Mouse (Mus musculus) heart, embryonic 14.5 days (tissue): ENCODE results near the gene Itih5. TPM values are rescaled to one million over a fixed set of nuclear protein-coding genes. Genes with fewer than 3 reads are reported as not detected.
A peak's percentile ranks its signal among the peaks of the same experiment; 100 is the strongest.

ENCODE experiments used
- ATAC-seq: fragments of 200-750 bp; cut with Nextera tagmentation; 2 replicates; pipeline ENCODE4 v1.8.0; 2017; ENCODE audit warnings: low read depth, moderate TSS enrichment; ENCODE audit not compliant: insufficient number of reproducible peaks, insufficient read depth, low FRiP score
- H3K27ac ChIP-seq, 2 experiments: fragments of 200-500 bp in 1 of 2; fragments of 300-500 bp in 1 of 2; sonication (generic) in 1 of 2; replicated peaks in 1 of 2; 2 replicates each; pipeline ENCODE4 v1.5.1; 2012 to 2014; ENCODE audit warnings: low read depth in 2 of 2, low read length in 2 of 2, control low read depth in 1 of 2, mild to moderate bottlenecking in 1 of 2, mixed read lengths in 1 of 2; ENCODE audit not compliant: control insufficient read depth in 1 of 2, insufficient read depth in 1 of 2
- H3K27me3 ChIP-seq: fragments of 300-500 bp; sonication (generic); 2 replicates; pipeline ENCODE4 v1.6.1; 2014; ENCODE audit warnings: mild to moderate bottlenecking, low read length, control low read depth; ENCODE audit not compliant: control insufficient read depth, insufficient read depth
- H3K36me3 ChIP-seq: fragments of 300-500 bp; sonication (generic); 2 replicates; pipeline ENCODE4 v1.6.1; 2014; ENCODE audit warnings: mild to moderate bottlenecking, control low read depth, low read length, mixed read lengths; ENCODE audit not compliant: control insufficient read depth, insufficient read depth
- H3K4me1 ChIP-seq, 2 experiments: fragments of 200-500 bp in 1 of 2; fragments of 300-500 bp in 1 of 2; sonication (generic) in 1 of 2; 2 replicates each; pipeline ENCODE4 v1.6.1; 2012 to 2014; ENCODE audit warnings: low read length in 2 of 2, control low read depth in 1 of 2, mixed read lengths in 1 of 2; ENCODE audit not compliant: control insufficient read depth in 2 of 2, insufficient read depth in 2 of 2
- H3K4me2 ChIP-seq: fragments of 300-500 bp; sonication (generic); 2 replicates; pipeline ENCODE4 v1.6.1; 2014; ENCODE audit warnings: mild to moderate bottlenecking, low read length
- H3K4me3 ChIP-seq, 2 experiments: fragments of 200-500 bp in 1 of 2; fragments of 300-500 bp in 1 of 2; sonication (generic) in 1 of 2; 2 replicates each; pipeline ENCODE4 v1.5.1; 2012 to 2014; ENCODE audit warnings: low read length in 2 of 2, mild to moderate bottlenecking in 2 of 2, control low read depth in 1 of 2, low read depth in 1 of 2, moderate library complexity in 1 of 2; ENCODE audit not compliant: control insufficient read depth in 1 of 2, insufficient read depth in 1 of 2
- H3K9ac ChIP-seq: fragments of 300-500 bp; sonication (generic); 2 replicates; pipeline ENCODE4 v1.6.1; 2014; ENCODE audit warnings: mild to moderate bottlenecking, low read length
- H3K9me3 ChIP-seq: fragments of 300-500 bp; sonication (generic); 2 replicates; pipeline ENCODE4 v1.6.1; 2016; ENCODE audit warnings: low read length, control low read depth; ENCODE audit not compliant: control insufficient read depth
- WGBS: fragments of 180-500 bp; shearing (Covaris S2); extraction: QIAGEN DNeasy Blood & Tissue Kit; methylation state at CpG from one replicate; pipeline ENCODE4 v1.1.7; 2014; 5-methylcytosine and 5-hydroxymethylcytosine counted together
- polyA plus RNA-seq: library from polyadenylated mRNA; unstranded; fragments of >200 nt; fragmentation: Nextera tagmentation; extraction: Ambion mirVana; gene quantifications from 2 replicates; pipeline ENCODE4 v1.2.1, GENCODE M21; 2014

Gene Itih5
- polyA plus RNA-seq, 1 experiment from 2014 or later = 6.1 TPM

DNA sequence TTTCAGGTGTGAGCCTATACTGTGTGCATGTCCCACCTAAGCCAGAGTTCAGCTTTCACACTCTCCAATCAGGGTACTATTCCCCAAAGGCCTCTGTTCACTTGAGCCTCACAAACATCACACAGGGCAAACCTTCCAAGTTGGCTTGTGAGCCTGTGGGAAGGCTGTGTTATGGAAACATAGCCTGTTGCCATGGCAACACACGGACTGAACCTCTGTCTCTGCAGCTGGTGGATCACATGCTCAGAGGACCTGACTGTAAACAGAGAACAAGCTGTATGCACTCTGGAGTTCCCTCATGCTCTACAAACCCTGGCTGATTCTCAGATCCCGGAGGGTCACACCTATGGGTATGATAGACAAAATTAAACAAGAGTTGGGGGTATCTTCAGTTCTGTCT, 122.8 kb downstream of the Itih5 start:
- no peak overlapping the region for H3K9ac ChIP-seq
- H3K9me3 ChIP-seq = no peaks in the 10 kb centered on the region
- H3K4me3 ChIP-seq = no peak overlapping the region
- 34% methylated on average over 2 of the region's 2 CpGs for WGBS
- no peak overlapping the region for H3K4me2 ChIP-seq
- ATAC-seq = no peak; the same call in 1 of the 2 replicates
- no peaks in the 10 kb centered on the region for H3K36me3 ChIP-seq
- H3K4me1 ChIP-seq = peaks cover 0 to 2% of the 10 kb centered on the region in 2 experiments; a peak in 1 of 4 replicates
- no peak overlapping the region for H3K27ac ChIP-seq
- H3K27me3 ChIP-seq = no peaks in the 10 kb centered on the region

DNA sequence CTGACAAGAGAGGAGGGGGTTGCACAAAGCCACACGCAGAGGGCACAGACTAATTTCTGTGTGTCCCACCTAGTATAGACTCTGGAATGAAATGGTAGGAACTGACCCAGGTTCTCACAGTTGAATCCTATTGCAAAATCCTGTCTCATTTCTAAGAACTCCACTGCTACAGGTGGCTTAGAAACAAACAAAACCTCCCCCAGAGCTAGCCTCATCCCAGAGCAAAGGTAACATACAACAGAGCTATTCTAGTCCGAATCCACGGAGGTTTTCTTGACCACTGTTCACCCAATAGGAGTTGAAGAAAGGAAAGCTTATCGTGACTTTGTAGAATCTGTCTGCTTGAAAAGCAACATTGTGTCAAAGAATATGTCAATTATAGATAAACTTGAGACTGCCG, 130.3 kb downstream of the Itih5 start:
- H3K9ac ChIP-seq = no peak overlapping the region
- 41% methylated on average over 5 of the region's 5 CpGs for WGBS

DNA sequence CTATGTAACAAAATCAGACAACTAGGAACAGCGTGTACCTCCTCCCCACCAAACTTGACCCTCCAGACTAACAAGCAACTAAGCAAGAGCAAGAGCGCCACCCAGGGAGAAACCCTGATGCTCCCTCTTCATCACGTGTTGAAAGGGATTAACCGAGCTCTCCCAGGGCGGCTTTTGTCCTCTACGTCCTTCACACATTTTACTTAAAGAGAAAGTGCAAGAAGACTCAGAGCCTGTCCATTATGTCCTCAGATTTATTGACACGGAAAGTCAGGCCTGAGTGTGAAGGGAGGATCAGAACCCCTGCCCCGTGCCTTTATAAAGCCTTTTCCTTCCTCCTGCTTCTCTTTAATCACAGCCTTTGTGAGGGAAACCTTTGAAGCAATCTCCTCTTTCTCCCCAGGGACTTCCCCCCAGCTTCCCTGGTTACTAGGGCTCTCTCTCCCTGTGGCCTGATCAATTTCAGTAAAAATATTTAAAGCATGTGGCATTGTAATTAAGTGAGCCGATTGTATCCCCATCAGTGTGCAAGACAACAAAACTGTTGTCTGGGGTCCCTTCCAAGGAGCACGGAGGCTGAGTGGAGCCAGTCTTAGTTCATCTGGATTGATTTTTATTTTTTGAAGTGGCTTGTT, 131.4 kb downstream of the Itih5 start:
- ATAC-seq = no peak
- Histone ChIP-seq H3K4me1 (no peaks in the 10 kb centered on the region), H3K36me3 (no peaks in the 10 kb centered on the region), H3K27ac (no peak overlapping the region), H3K27me3 (peaks cover 4% of the 10 kb centered on the region; the same call in 1 of the 2 replicates), H3K9me3 (no peaks in the 10 kb centered on the region), H3K9ac (peak overlapping the region; percentile 16; the same call in 1 of the 2 replicates), H3K4me3 (no peak overlapping the region), H3K4me2 (peak overlapping the region; percentile 27; the same call in 1 of the 2 replicates)
- whole genome bisulfite sequencing = 12% methylated on average over 10 of the region's 10 CpGs

More for the DNA sequence above, 130.3 kb downstream of the Itih5 start:
- no peaks in the 10 kb centered on the region for H3K36me3 ChIP-seq
- 0 out of 2 replicates have a peak, but pooled peaks cover 4% of the 10 kb centered on the region for H3K27me3 ChIP-seq
- H3K4me2 ChIP-seq = no peak overlapping the region
- no peak overlapping the region for H3K27ac ChIP-seq
- H3K4me3 ChIP-seq = no peak overlapping the region
- no peaks in the 10 kb centered on the region for H3K4me1 ChIP-seq
- H3K9me3 ChIP-seq = no peaks in the 10 kb centered on the region
- ATAC-seq = no peak

DNA sequence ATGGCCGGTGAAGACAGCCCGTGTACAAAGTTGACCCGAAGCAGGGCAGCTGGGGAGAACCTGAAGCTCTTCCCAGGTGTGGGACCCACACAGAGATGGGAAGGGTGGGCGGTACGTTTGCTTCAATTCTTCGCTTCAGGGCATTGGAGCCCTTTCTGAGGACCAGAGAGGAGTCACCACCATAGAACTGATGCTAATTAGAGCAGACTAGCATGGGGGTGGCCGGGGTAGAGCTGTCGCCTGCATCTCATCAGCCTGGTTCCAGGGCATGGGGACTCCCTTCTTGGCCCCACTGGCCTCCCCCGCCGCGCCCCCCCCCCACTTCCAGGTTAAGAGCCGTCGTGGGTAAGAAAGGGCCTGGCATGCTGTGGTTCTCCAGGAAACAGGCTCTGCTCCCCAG, 132.6 kb downstream of the Itih5 start:
- 41% methylated on average over 13 of the region's 13 CpGs for WGBS

DNA sequence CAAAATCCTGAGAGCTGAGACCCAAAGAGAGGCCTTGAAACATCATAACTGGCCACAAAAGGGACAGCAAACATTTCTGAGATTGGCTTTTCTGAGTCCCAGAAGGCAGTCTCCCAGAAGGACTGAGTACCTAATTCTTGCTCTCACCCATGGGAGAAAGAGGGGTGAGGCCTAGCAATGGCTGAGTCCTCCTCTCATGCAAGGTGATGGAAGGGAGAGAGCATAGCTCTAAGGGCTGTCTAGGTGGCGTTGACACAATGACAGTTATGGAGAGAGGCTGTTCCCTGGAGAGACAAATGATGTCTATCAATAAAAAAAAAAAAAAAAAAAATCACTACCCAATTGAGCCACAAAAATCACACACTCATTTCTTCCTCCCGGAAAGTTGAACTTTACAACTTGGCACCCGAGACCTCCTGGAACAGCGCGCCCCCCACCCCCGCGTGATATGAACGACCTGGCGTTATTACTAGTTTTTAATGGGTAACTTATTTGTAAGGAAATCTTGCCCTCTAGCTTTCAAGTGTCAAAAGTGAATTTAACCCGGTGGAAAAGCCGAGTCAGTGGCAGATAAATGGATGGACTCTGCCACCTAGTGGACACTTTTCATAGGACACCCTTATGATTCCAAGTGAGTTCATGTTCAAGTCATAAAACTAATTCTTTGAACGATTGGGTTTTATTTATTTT, 134.9 kb downstream of the Itih5 start:
- Histone ChIP-seq H3K4me2 (peak overlapping the region; percentile 16; the same call in 1 of the 2 replicates), H3K9me3 (no peaks in the 10 kb centered on the region), H3K27me3 (no peaks in the 10 kb centered on the region; the same call in 1 of the 2 replicates), H3K36me3 (no peaks in the 10 kb centered on the region), H3K4me1 (no peaks in the 10 kb centered on the region), H3K4me3 (no peak overlapping the region), H3K27ac (no peak overlapping the region), H3K9ac (no peak overlapping the region)
- 14% methylated on average over 12 of the region's 12 CpGs for WGBS
- ATAC-seq = no peak

More for the DNA sequence above, 132.6 kb downstream of the Itih5 start:
- H3K36me3 ChIP-seq = no peaks in the 10 kb centered on the region
- no peaks in the 10 kb centered on the region for H3K9me3 ChIP-seq
- H3K27ac ChIP-seq = no peak overlapping the region
- H3K4me3 ChIP-seq = no peak overlapping the region
- H3K4me2 ChIP-seq = no peak overlapping the region
- H3K27me3 ChIP-seq = peaks cover 4% of the 10 kb centered on the region; the same call in 1 of the 2 replicates
- no peak overlapping the region for H3K9ac ChIP-seq
- H3K4me1 ChIP-seq = no peaks in the 10 kb centered on the region
- no peak for ATAC-seq

DNA sequence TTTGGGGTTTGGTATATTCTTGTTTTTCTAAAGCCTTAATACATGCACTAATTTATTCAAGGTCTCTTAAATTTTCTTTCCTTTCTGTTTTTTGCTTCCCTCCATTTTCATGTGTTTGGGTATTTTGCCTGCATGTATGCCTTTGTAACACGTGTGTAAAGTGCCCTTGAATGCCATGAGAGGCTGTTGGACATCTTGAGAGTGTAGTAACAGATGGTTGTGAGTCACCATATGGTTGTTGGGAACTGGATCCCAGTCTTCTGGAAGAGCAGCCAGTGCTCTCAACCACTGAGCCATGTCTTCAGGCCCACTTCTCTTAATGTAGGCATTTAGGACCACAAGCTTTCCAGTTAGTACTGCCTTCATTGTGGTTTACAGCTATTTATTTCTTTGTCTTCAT, 135.5 kb downstream of the Itih5 start:
- Histone ChIP-seq H3K4me2 (no peak overlapping the region), H3K4me1 (no peaks in the 10 kb centered on the region), H3K27ac (no peak overlapping the region), H3K9ac (no peak overlapping the region), H3K9me3 (no peaks in the 10 kb centered on the region), H3K36me3 (no peaks in the 10 kb centered on the region), H3K27me3 (no peaks in the 10 kb centered on the region; the same call in 1 of the 2 replicates), H3K4me3 (no peak overlapping the region)
- 0% methylated on average over 1 of the region's 1 CpGs for WGBS
- no peak for ATAC-seq

DNA sequence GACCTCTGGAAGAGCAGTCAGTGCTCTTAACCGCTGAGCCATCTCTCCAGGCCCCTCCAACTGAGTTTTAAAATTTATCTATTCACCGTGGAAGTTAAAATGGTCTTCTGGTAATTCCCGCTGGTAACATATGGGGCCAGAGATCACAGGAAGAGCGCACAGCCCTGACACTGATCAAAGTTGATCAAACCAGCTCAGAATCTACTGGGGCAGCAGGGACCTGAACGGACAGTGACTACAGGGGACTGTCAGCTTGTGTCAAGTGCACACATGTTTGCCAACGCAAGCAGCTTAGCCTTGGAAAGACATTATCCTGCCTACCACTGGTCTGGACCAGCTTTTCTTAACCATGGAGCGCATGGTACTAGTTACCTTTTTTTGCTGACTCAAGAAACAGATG, 136.7 kb downstream of the Itih5 start:
- no peak for ATAC-seq
- Histone ChIP-seq H3K4me3 (no peak overlapping the region), H3K4me2 (no peak overlapping the region), H3K9me3 (no peaks in the 10 kb centered on the region), H3K27ac (no peak overlapping the region), H3K27me3 (no peaks in the 10 kb centered on the region; the same call in 1 of the 2 replicates), H3K4me1 (no peaks in the 10 kb centered on the region), H3K36me3 (no peaks in the 10 kb centered on the region), H3K9ac (no peak overlapping the region)
- WGBS = 74% methylated on average over 7 of the region's 7 CpGs
